Mouse (Mus musculus) thymus, adult 2 months (tissue): Measurements from ENCODE around the gene Rab5a.
A peak's percentile ranks its signal among the peaks of the same experiment; 100 is the strongest.

Experiments
- CTCF ChIP-seq: fragments of 200-500 bp; IDR thresholded peaks from 2 replicates; pipeline ENCODE4 v1.5.1; 2012; ENCODE audit warnings: mild to moderate bottlenecking, control low read depth, low read length, moderate library complexity, borderline replicate concordance; ENCODE audit not compliant: control insufficient read depth, poor library complexity, insufficient read depth; ENCODE audit errors: extremely low read depth
- POLR2A ChIP-seq: fragments of 200-500 bp; IDR thresholded peaks from 2 replicates; pipeline ENCODE4 v1.6.1; 2012; ENCODE audit warnings: mild to moderate bottlenecking, low read length, control low read depth, moderate library complexity; ENCODE audit not compliant: control insufficient read depth, poor library complexity, insufficient read depth; ENCODE audit errors: extremely low read depth

DNA sequence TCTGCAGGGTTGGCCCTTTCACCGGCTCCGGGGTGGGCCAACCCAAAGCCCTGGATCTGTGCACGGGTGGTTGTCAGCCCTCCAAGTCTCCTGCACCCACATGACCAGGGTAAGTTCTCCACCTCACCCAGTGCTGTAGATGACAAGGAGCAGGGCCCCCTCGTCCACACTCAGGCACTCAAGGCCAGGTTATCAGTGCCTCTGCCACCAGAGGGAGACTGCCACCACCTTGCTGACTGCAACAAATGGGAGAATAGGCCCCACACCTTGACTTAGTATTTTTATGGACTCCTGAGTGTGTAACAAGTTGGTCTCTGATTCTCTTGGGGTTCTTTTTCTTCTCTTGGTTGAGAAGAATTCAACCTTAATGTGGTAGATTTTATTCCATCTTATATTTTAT, 13.5 kb upstream of the Rab5a start:
- TF ChIP-seq CTCF, result 0 out of 2 replicates have a peak, but pooled peaks have one; percentile 28
- no peak for TF ChIP-seq POLR2A
